In the genomic region with DNA sequence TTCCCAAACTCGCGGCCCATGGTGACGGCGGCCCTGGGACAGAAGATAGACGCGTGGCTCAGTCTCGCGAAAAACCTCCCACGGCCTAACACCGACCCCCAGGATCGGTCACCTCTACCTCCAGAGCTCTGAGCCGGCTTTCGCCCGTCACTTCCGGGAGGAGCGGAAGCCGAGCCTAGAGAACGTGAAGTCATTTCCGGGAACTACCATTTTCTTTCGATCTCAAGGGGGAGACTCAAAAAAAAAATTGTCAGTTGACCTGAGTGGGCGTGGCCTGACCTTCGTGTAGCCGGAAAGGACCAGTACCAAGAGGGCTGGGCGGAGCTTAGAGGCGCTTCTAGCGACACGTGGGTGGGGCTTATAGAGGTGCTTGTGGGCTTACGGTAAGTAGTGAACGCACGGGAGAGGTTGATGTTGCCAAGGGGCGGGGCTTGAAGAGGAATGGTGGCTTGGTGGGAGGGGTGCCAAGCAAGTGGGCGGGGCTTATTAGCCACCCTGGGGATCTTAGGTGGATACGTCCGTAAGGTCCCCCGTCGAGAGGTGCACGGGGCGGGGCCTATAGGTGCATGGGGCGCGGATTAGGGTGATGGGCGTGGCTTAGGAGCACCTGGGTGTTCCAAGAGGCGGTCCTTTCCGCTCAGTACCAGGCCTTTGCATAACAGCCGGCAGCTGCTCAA, we compare ENCODE assay signal across 8 mouse cellular contexts. TPM values are rescaled to one million over a fixed set of nuclear protein-coding genes. Genes with fewer than 3 reads are reported as not detected.
A peak's percentile ranks its signal among the peaks of the same experiment; 100 is the strongest.
DNase-seq lines count a peak whose midpoint lies in the region; ATAC-seq and TF ChIP-seq lines count a peak whose summit lies in the region.

Gene Uqcrq, minus strand, starts transcription at position 162 of the 677 bp plus-strand sequence.
Gene Gdf9, plus strand, starts transcription at position 354 of the 677 bp plus-strand sequence.

- peak within 1 kb of the TSS; percentile 83 for H3K27ac ChIP-seq in MEL (ENCODE audit: control insufficient read depth, low read depth, low read length)
- H3K27ac ChIP-seq in cerebellum, adult 2 months (ENCODE audit: insufficient read depth, low read length) = peak within 1 kb of the TSS; percentile 76
- peak within 1 kb of the TSS; percentile 83 for H3K27ac ChIP-seq in forebrain, postnatal 0 days (ENCODE audit: low read depth, low read length)
- peak within 1 kb of the TSS; percentile 43 for H3K27ac ChIP-seq in lung, embryonic 15.5 days

- no peak for TF ChIP-seq CTCF in MEL (IDR thresholded peaks at IDR 0.05 in 2 of 3, conservative IDR thresholded peaks at IDR 0.05 in 1 of 3; ENCODE audit: control insufficient read depth in 1 of 3, insufficient read depth in 1 of 3, low read depth in 2 of 3, low read length in 3 of 3, poor library complexity in 1 of 3, severe bottlenecking in 1 of 3)
- TF ChIP-seq CTCF in cerebellum, adult 2 months (IDR thresholded peaks at IDR 0.05; ENCODE audit: borderline replicate concordance, insufficient read depth, low read depth, low read length) = no peak
- no peak for TF ChIP-seq CTCF in forebrain, postnatal 0 days (IDR thresholded peaks at IDR 0.05; ENCODE audit: low read depth)

- TF ChIP-seq EP300 in MEL (IDR thresholded peaks at IDR 0.05; ENCODE audit: low read depth in 1 of 2, low read length in 2 of 2) = peak in 1 of 2 experiments; percentile 4; a peak in 1 of 4 replicates

- H3K79me2 ChIP-seq in MEL (ENCODE audit: control insufficient read depth, insufficient read depth, low read length, poor library complexity) = peaks cover 14% of the 10 kb centered on the region

- peaks cover 8 to 30% of the 10 kb centered on the region in 2 experiments for H3K4me1 ChIP-seq in MEL (ENCODE audit: control insufficient read depth in 1 of 2, insufficient read depth in 2 of 2, low read length in 2 of 2)
- peaks cover 7% of the 10 kb centered on the region; the same call in 1 of the 2 replicates for H3K4me1 ChIP-seq in cerebellum, adult 2 months (ENCODE audit: control insufficient read depth, insufficient read depth, low read length)
- no peaks in the 10 kb centered on the region for H3K4me1 ChIP-seq in forebrain, postnatal 0 days (ENCODE audit: insufficient read depth)
- H3K4me1 ChIP-seq in lung, embryonic 15.5 days = peaks cover 13% of the 10 kb centered on the region

- no peak for TF ChIP-seq RAD21 in MEL (IDR thresholded peaks at IDR 0.05; ENCODE audit: low read depth, low read length)

- H3K9me3 ChIP-seq in MEL (replicated peaks; ENCODE audit: insufficient read depth, low read length) = no peaks in the 10 kb centered on the region
- no peaks in the 10 kb centered on the region for H3K9me3 ChIP-seq in forebrain, postnatal 0 days (ENCODE audit: low read length)
- no peaks in the 10 kb centered on the region for H3K9me3 ChIP-seq in lung, embryonic 15.5 days

- peak; percentile 96 for ATAC-seq in forebrain, postnatal 0 days
- ATAC-seq in lung, embryonic 15.5 days (ENCODE audit: borderline replicate concordance, extremely low read depth, low FRiP score, low TSS enrichment) = peak; percentile 95

- no peaks in the 10 kb centered on the region for H3K27me3 ChIP-seq in MEL (ENCODE audit: control insufficient read depth in 1 of 2, insufficient read depth in 2 of 2, low read length in 2 of 2)
- no peaks in the 10 kb centered on the region for H3K27me3 ChIP-seq in cerebellum, adult 2 months (ENCODE audit: control insufficient read depth, insufficient read depth, low read length)
- no peaks in the 10 kb centered on the region for H3K27me3 ChIP-seq in forebrain, postnatal 0 days (ENCODE audit: insufficient read depth, low read length)
- no peaks in the 10 kb centered on the region for H3K27me3 ChIP-seq in lung, embryonic 15.5 days

- WGBS in cerebellum, adult 2 months = under 1% methylated on average over 44 of the region's 44 CpGs
- 1% methylated on average over 44 of the region's 44 CpGs for WGBS in forebrain, postnatal 0 days
- under 1% methylated on average over 44 of the region's 44 CpGs for WGBS in lung, embryonic 15.5 days

- H3K36me3 ChIP-seq in MEL (ENCODE audit: control insufficient read depth in 1 of 2, insufficient read depth in 2 of 2, low read length in 2 of 2) = peaks cover 7 to 30% of the 10 kb centered on the region in 2 experiments
- H3K36me3 ChIP-seq in forebrain, postnatal 0 days (ENCODE audit: insufficient read depth) = peaks cover 8% of the 10 kb centered on the region; the same call in 1 of the 2 replicates
- peaks cover 14% of the 10 kb centered on the region; the same call in 1 of the 2 replicates for H3K36me3 ChIP-seq in lung, embryonic 15.5 days

- peak; percentile 100 for DNase-seq in MEL (ENCODE audit: low read depth, low spot score)
- peak; percentile 100 for DNase-seq in cerebellum, adult 2 months
- peak; percentile 99 for DNase-seq in forebrain, postnatal 0 days
- peak; percentile 97 for DNase-seq in heart, postnatal 4 days
- DNase-seq in layer of hippocampus, adult 8-10 months (ENCODE audit: low spot score in 2 of 2) = peak; percentile 99 to 100
- DNase-seq in ovary, adult 18-20 months (ENCODE audit: low spot score) = peak; percentile 99
- peak; percentile 100 for DNase-seq in thymus, postnatal 0 days (ENCODE audit: low spot score)

- peak within 1 kb of the TSS; percentile 74 for H3K4me2 ChIP-seq in forebrain, postnatal 0 days (ENCODE audit: low read depth)
- H3K4me2 ChIP-seq in lung, embryonic 15.5 days = peak within 1 kb of the TSS; percentile 83

- peak; percentile 94 to 98 for TF ChIP-seq POLR2A in MEL (IDR thresholded peaks at IDR 0.05; ENCODE audit: control insufficient read depth in 1 of 2, insufficient read depth in 1 of 2, low read depth in 1 of 2, low read length in 2 of 2, poor library complexity in 1 of 2)
- TF ChIP-seq POLR2A in cerebellum, adult 2 months (IDR thresholded peaks at IDR 0.05; ENCODE audit: borderline replicate concordance, insufficient read depth, low read length) = peak; percentile 96

- H3K9ac ChIP-seq in MEL (ENCODE audit: control insufficient read depth, low read depth, low read length, poor library complexity, severe bottlenecking) = peak within 1 kb of the TSS; percentile 95
- H3K9ac ChIP-seq in forebrain, postnatal 0 days = peak within 1 kb of the TSS; percentile 75
- H3K9ac ChIP-seq in lung, embryonic 15.5 days = peak within 1 kb of the TSS; percentile 81

- peak within 1 kb of the TSS; percentile 89 to 94 for H3K4me3 ChIP-seq in MEL (ENCODE audit: control insufficient read depth in 1 of 2, insufficient read depth in 1 of 2, low read depth in 2 of 2, low read length in 2 of 2)
- peak within 1 kb of the TSS; percentile 89 for H3K4me3 ChIP-seq in cerebellum, adult 2 months (replicated peaks; ENCODE audit: insufficient read depth, low read depth, low read length)
- H3K4me3 ChIP-seq in forebrain, postnatal 0 days (ENCODE audit: low read depth, low read length) = peak within 1 kb of the TSS; percentile 69
- H3K4me3 ChIP-seq in lung, embryonic 15.5 days = peak within 1 kb of the TSS; percentile 80

TF ChIP-seq in MEL, 35 proteins besides CTCF, POLR2A, EP300 and RAD21 (continues in another document):
- TF ChIP-seq MYB (IDR thresholded peaks at IDR 0.05; ENCODE audit: low read depth, low read length) (peak; percentile 26; the same call in 1 of the 2 replicates), MYC (IDR thresholded peaks at IDR 0.05; ENCODE audit: low read depth, low read length) (peak; percentile 77), POLR2AphosphoS2 (IDR thresholded peaks at IDR 0.05; ENCODE audit: low read length) (peak; percentile 90), E2F4 (IDR thresholded peaks at IDR 0.05; ENCODE audit: borderline replicate concordance, low read depth, low read length) (no peak), ZMIZ1 (IDR thresholded peaks at IDR 0.05; ENCODE audit: low read depth, low read length) (peak; percentile 85), GATA1 (IDR thresholded peaks at IDR 0.05; ENCODE audit: low read depth, low read length) (no peak), MEF2A (IDR thresholded peaks at IDR 0.05; ENCODE audit: extremely low read depth, insufficient replicate concordance, low read depth, low read length, poor library complexity, severe bottlenecking) (no peak), POLR2AphosphoS5 (IDR thresholded peaks at IDR 0.05; ENCODE audit: borderline replicate concordance, low read depth, low read length) (no peak), CHD2 (IDR thresholded peaks at IDR 0.05; ENCODE audit: low read length) (no peak), TBP (IDR thresholded peaks at IDR 0.05; ENCODE audit: low read depth, low read length) (peak; percentile 96), MXI1 (IDR thresholded peaks at IDR 0.05; ENCODE audit: low read depth, low read length) (peak; percentile 94), UBTF (IDR thresholded peaks at IDR 0.05; ENCODE audit: borderline replicate concordance, insufficient read depth, low read depth, low read length) (no peak), ELF1 (IDR thresholded peaks at IDR 0.05; ENCODE audit: low read depth, low read length) (peak; percentile 94), GABPA (IDR thresholded peaks at IDR 0.05; ENCODE audit: low read depth, low read length) (no peak), ZKSCAN1 (IDR thresholded peaks at IDR 0.05; ENCODE audit: low read depth, low read length) (no peak; the same call in 1 of the 2 replicates)

RNA-seq across cellular contexts. Expression of gene Uqcrq, which starts in this region (rescaled TPM):
- total RNA-seq in MEL (2012; rRNA removed) = 72.4 and 85.3 TPM in 2 replicates
- 1,000 to 10,000 TPM in 1 of 2 experiments, not detected in 1; 1,130 TPM for polyA plus RNA-seq in MEL (2012; ENCODE audit: insufficient read depth in 1 of 2, insufficient read length in 2 of 2, low read depth in 1 of 2, low replicate concordance in 2 of 2, missing spikeins in 1 of 2)
- polyA plus RNA-seq in cerebellum, adult 2 months (2012; rRNA removed) = 447 and 454 TPM in 2 replicates
- 20.6 and 30.5 TPM in 2 replicates for total RNA-seq in forebrain, postnatal 0 days (2014; rRNA removed)
- polyA plus RNA-seq in forebrain, postnatal 0 days (2015; fragmentation: Nextera tagmentation; extraction: Ambion mirVana) = 822 and 1,049 TPM in 2 replicates
- total RNA-seq in heart, postnatal 4 days (2021) = 1,000 to 10,000 TPM; 1,656 to 1,792 TPM
- total RNA-seq in layer of hippocampus, adult 8-10 months (2022) = 100 to 1,000 TPM; 374 to 418 (median 397) TPM
- polyA plus RNA-seq in lung, embryonic 15.5 days (2015; fragmentation: Nextera tagmentation; extraction: Ambion mirVana) = 468 and 484 TPM in 2 replicates
- 929 and 986 TPM in 2 replicates for polyA plus RNA-seq in thymus, postnatal 0 days (2015; fragmentation: Nextera tagmentation; extraction: Ambion mirVana)

RNA-seq across cellular contexts. Expression of gene Gdf9, which starts in this region (rescaled TPM):
- total RNA-seq in MEL (2012; rRNA removed) = 0.42 and 0.49 TPM in 2 replicates
- polyA plus RNA-seq in MEL (2012; ENCODE audit: insufficient read depth in 1 of 2, insufficient read length in 2 of 2, low read depth in 1 of 2, low replicate concordance in 2 of 2, missing spikeins in 1 of 2) = under 1 TPM in 1 of 2 experiments, not detected in 1; 0.43 TPM
- 2.2 and 2.5 TPM in 2 replicates for polyA plus RNA-seq in cerebellum, adult 2 months (2012; rRNA removed)
- 0.67 and 2.3 TPM in 2 replicates for total RNA-seq in forebrain, postnatal 0 days (2014; rRNA removed)
- polyA plus RNA-seq in forebrain, postnatal 0 days (2015; fragmentation: Nextera tagmentation; extraction: Ambion mirVana) = 2.0 and 3.0 TPM in 2 replicates
- under 1 TPM in 1 of 2 experiments, not detected in 1; 0.25 TPM for total RNA-seq in heart, postnatal 4 days (2021)
- total RNA-seq in layer of hippocampus, adult 8-10 months (2022) = under 1 TPM; 0.69 to 0.96 (median 0.93) TPM
- 1.7 TPM in 2 replicates for polyA plus RNA-seq in lung, embryonic 15.5 days (2015; fragmentation: Nextera tagmentation; extraction: Ambion mirVana)
- 0.36 and 1.1 TPM in 2 replicates for polyA plus RNA-seq in thymus, postnatal 0 days (2015; fragmentation: Nextera tagmentation; extraction: Ambion mirVana)

Comparison
In these comparisons a context has a peak if more than half of its experiments do, and no peak if none do; other contexts are left out.
1. Peak in every context shown above with its lines: DNase-seq, ATAC-seq, H3K4me3 ChIP-seq and H3K27ac ChIP-seq.